Mouse (Mus musculus) embryo, embryonic 10.5 days (tissue): ENCODE data around the gene Macc1.

Source experiments
- DNase-seq: peaks from one replicate; pipeline ENCODE4 v3.0.0-alpha.2; 2015; ENCODE audit warnings: low spot score

The Macc1 gene

DNA sequence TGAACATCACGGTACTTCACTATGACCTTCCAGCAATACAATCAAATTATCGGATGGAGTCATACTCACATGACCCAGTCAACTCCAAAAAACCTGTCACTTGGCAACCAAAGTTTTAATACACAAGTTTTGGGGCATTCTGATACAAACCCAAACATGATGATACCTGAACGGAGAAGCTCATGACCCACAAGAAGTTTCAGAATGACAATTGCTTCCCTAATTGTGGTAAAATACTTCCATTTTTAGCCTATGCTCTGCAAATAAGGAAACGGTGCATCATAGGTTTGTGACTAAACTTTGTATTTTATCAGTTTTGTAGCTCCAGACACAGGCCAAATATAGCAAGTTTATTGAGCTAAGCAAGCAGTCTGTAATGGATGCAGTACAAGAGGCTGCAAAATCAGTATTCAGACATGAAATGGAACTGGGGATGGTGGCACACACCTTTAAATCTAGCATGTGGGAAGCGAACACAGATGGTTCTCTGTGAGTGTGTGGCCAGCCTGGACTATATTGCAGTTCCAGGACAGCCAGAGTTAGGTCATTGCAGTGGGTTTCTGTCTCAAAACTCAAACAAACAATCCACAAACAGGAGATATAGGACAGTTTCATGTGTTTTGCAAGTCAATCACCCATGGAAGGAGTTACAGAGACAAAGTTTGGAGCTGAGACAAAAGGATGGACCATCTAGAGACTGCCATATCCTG lies 170.0 kb downstream of the Macc1 start:
- DNase-seq: no peak

DNA sequence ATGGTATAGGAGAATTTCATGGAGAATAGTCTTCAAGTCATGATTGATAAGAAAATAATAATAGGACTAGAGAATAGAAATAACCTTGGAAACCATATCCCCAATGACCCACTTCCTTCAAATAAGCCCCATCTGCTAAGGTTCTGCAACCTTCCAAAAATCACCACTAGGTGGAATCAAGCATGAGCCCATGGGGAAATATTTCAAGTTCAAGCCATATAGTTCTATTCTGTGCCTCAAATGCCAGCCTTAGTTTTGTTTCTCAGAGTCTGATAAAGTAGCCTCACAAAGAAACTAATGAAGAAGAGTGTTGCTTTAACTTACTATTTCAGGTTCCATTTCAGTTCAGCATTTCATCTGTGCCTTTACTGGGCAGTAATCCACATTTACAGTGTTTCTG lies 197.1 kb downstream of the Macc1 start:
- DNase-seq: no peak
